Mouse (Mus musculus) CH12.LX (cell line): Measurements from ENCODE around the gene Gm1043. TPM values are rescaled to one million over a fixed set of nuclear protein-coding genes. Genes with fewer than 3 reads are reported as not detected.

Experiments used
- DNase-seq: peaks from one replicate; pipeline ENCODE4 v3.0.0-alpha.2; 2013; ENCODE audit errors: extremely low read depth
- H3K27ac ChIP-seq: 2 replicates; pipeline ENCODE4 v1.5.1; 2012; ENCODE audit warnings: low read depth, mild to moderate bottlenecking, control low read depth, moderate library complexity; ENCODE audit not compliant: insufficient read depth
- H3K27me3 ChIP-seq: replicated peaks from 2 replicates; pipeline ENCODE3; 2012; ENCODE audit warnings: inconsistent platforms
- H3K36me3 ChIP-seq, 2 experiments: replicated peaks in 1 of 2; 2 replicates each; pipeline versions ENCODE3 to v1.6.1; 2012; ENCODE audit warnings: inconsistent platforms in 1 of 2, low read length in 1 of 2, mild to moderate bottlenecking in 1 of 2, mixed read lengths in 1 of 2, moderate library complexity in 1 of 2; ENCODE audit not compliant: control insufficient read depth in 1 of 2, insufficient read depth in 1 of 2
- H3K4me1 ChIP-seq, 2 experiments: 2 replicates each; pipeline ENCODE4 v1.6.1; 2012; ENCODE audit warnings: inconsistent platforms in 1 of 2, moderate library complexity in 1 of 2; ENCODE audit not compliant: insufficient read depth in 2 of 2, control insufficient read depth in 1 of 2
- H3K4me2 ChIP-seq: 2 replicates; pipeline ENCODE4 v1.6.1; 2012; ENCODE audit warnings: low read depth, mild to moderate bottlenecking, control low read depth; ENCODE audit not compliant: poor library complexity, insufficient read depth, severe bottlenecking
- H3K4me3 ChIP-seq, 3 experiments: fragments of 150-350 bp in 1 of 3; sonication (generic) in 1 of 3; replicated peaks in 1 of 3; 2 replicates each; pipeline versions ENCODE3 to v1.5.1; 2011 to 2012; ENCODE audit warnings: low read depth in 2 of 3, low read length in 2 of 3, mild to moderate bottlenecking in 2 of 3, moderate library complexity in 2 of 3, control low read depth in 1 of 3, improper control_type of control experiment in 1 of 3, inconsistent platforms in 1 of 3, mixed read lengths in 1 of 3; ENCODE audit not compliant: poor library complexity in 1 of 3
- H3K79me2 ChIP-seq: replicated peaks from 2 replicates; pipeline ENCODE4 v1.6.1; 2012; ENCODE audit warnings: mild to moderate bottlenecking, moderate library complexity; ENCODE audit not compliant: control insufficient read depth, poor library complexity, insufficient read depth, severe bottlenecking; ENCODE audit errors: extremely low read depth
- H3K9ac ChIP-seq: 2 replicates; pipeline ENCODE4 v1.6.1; 2012; ENCODE audit warnings: low read depth, mild to moderate bottlenecking, control low read depth, moderate library complexity; ENCODE audit not compliant: insufficient read depth
- H3K9me3 ChIP-seq: replicated peaks from 2 replicates; pipeline ENCODE3; 2012; ENCODE audit warnings: low read length, inconsistent platforms, mixed read lengths
- BHLHE40 ChIP-seq: IDR thresholded peaks from 2 replicates; pipeline ENCODE4 v1.6.1; 2011; ENCODE audit warnings: mild to moderate bottlenecking, low read depth, low read length, improper control_type of control experiment
- CHD2 ChIP-seq: IDR thresholded peaks from 2 replicates; pipeline ENCODE4 v1.6.1; 2011; ENCODE audit warnings: low read length, improper control_type of control experiment
- CTCF ChIP-seq, 2 experiments: IDR thresholded peaks in 1 of 2; conservative IDR thresholded peaks in 1 of 2; 2 replicates each; pipeline ENCODE4 v1.5.1; 2011 to 2012; ENCODE audit warnings: low read depth in 2 of 2, low read length in 2 of 2, improper control_type of control experiment in 1 of 2, inconsistent platforms in 1 of 2, mild to moderate bottlenecking in 1 of 2, moderate library complexity in 1 of 2
- ELF1 ChIP-seq: IDR thresholded peaks from 2 replicates; pipeline ENCODE4 v1.6.1; 2014; ENCODE audit warnings: low read depth, mild to moderate bottlenecking, inconsistent platforms, low read length, improper control_type of control experiment
- ETS1 ChIP-seq: conservative IDR thresholded peaks from 2 replicates; pipeline ENCODE4 v1.6.1; 2012; ENCODE audit warnings: low read depth, mild to moderate bottlenecking, inconsistent platforms, low read length, improper control_type of control experiment, moderate library complexity
- GABPA ChIP-seq: IDR thresholded peaks from 2 replicates; pipeline ENCODE4 v1.6.1; 2012; ENCODE audit warnings: low read depth, low read length, improper control_type of control experiment, inconsistent platforms; ENCODE audit not compliant: insufficient replicate concordance
- JUN ChIP-seq: IDR thresholded peaks from 2 replicates; pipeline ENCODE4 v1.6.1; 2011; ENCODE audit warnings: low read depth, mild to moderate bottlenecking, low read length, improper control_type of control experiment, moderate library complexity; ENCODE audit not compliant: insufficient read depth
- JUND ChIP-seq: conservative IDR thresholded peaks from 2 replicates; pipeline ENCODE4 v1.6.1; 2011; ENCODE audit warnings: low read depth, low read length, improper control_type of control experiment
- KAT2A ChIP-seq: IDR thresholded peaks from 2 replicates; pipeline ENCODE4 v1.6.1; 2012; ENCODE audit warnings: low read length, improper control_type of control experiment, inconsistent platforms; ENCODE audit not compliant: insufficient replicate concordance
- MAFK ChIP-seq: IDR thresholded peaks from 2 replicates; pipeline ENCODE4 v1.6.1; 2011; ENCODE audit warnings: low read length, improper control_type of control experiment; ENCODE audit not compliant: insufficient replicate concordance
- MAZ ChIP-seq: IDR thresholded peaks from 2 replicates; pipeline ENCODE4 v1.6.1; 2012; ENCODE audit warnings: low read depth, mild to moderate bottlenecking, inconsistent platforms, low read length, improper control_type of control experiment, moderate library complexity
- MYC ChIP-seq: IDR thresholded peaks from 2 replicates; pipeline ENCODE4 v1.6.1; 2011; ENCODE audit warnings: low read depth, mild to moderate bottlenecking, improper control_type of control experiment, low read length
- NELFE ChIP-seq: IDR thresholded peaks from 2 replicates; pipeline ENCODE4 v1.6.1; 2011; ENCODE audit warnings: low read depth, low read length, improper control_type of control experiment
- NRF1 ChIP-seq: IDR thresholded peaks from 2 replicates; pipeline ENCODE4 v1.6.1; 2014; ENCODE audit warnings: low read depth, mild to moderate bottlenecking, inconsistent platforms, low read length, improper control_type of control experiment, moderate library complexity
- PAX5 ChIP-seq: IDR thresholded peaks from 2 replicates; pipeline ENCODE4 v1.6.1; 2012; ENCODE audit warnings: low read length, inconsistent platforms, mixed read lengths
- POLR2A ChIP-seq: IDR thresholded peaks from 2 replicates; pipeline ENCODE4 v1.6.1; 2011; ENCODE audit warnings: low read depth, mild to moderate bottlenecking, improper control_type of control experiment, low read length
- RAD21 ChIP-seq: IDR thresholded peaks from 2 replicates; pipeline ENCODE4 v1.6.1; 2011; ENCODE audit warnings: low read depth, mild to moderate bottlenecking, low read length, improper control_type of control experiment, moderate library complexity
- SIN3A ChIP-seq: IDR thresholded peaks from 2 replicates; pipeline ENCODE4 v1.6.1; 2012; ENCODE audit warnings: low read length, improper control_type of control experiment, inconsistent platforms
- SMC3 ChIP-seq: IDR thresholded peaks from 2 replicates; pipeline ENCODE4 v1.6.1; 2011; ENCODE audit warnings: low read depth, low read length, improper control_type of control experiment
- TBP ChIP-seq: conservative IDR thresholded peaks from 2 replicates; pipeline ENCODE4 v1.6.1; 2011; ENCODE audit warnings: low read depth, low read length, improper control_type of control experiment
- TCF12 ChIP-seq: IDR thresholded peaks from 2 replicates; pipeline ENCODE4 v1.6.1; 2014; ENCODE audit warnings: low read depth, mild to moderate bottlenecking, inconsistent platforms, low read length, improper control_type of control experiment
- UBTF ChIP-seq: IDR thresholded peaks from 2 replicates; pipeline ENCODE4 v1.6.1; 2012; ENCODE audit warnings: low read depth, mild to moderate bottlenecking, inconsistent platforms, low read length, improper control_type of control experiment, moderate library complexity
- dilution Hi-C: fragments of 300-500 bp; cut with MboI; formaldehyde crosslinking; loops from 2 replicates; pipeline ENCODE4 v1.14.3; 2020; ENCODE audit warnings: low sequenced_read_pairs; ENCODE audit not compliant: extremely low pct_unique_long_range_greater_than_20kb, extremely low pct_ligation_motif_present
- in situ Hi-C: fragments of 300-500 bp; cut with MboI; formaldehyde crosslinking; loops from 3 replicates; pipeline ENCODE4 v1.14.3; 2019; ENCODE audit warnings: low sequenced_read_pairs, low pct_ligation_motif_present, low pct_unique_long_range_greater_than_20kb, mixed read lengths
- polyA plus RNA-seq: library from polyadenylated mRNA; unstranded; fragments of >175 nt; gene quantifications from 2 replicates; pipeline ENCODE4 v1.2.1, GENCODE M21; 2012; ENCODE audit warnings: low read depth; ENCODE audit not compliant: insufficient read length
- total RNA-seq, 2 experiments: library from RNA; depleted of rRNA; stranded (reverse); fragments of 300-350 nt in 1 of 2; fragments of >200 nt in 1 of 2; gene quantifications; 2 replicates each; pipeline ENCODE4 v1.2.3; 2012 to 2014

The Gm1043 gene
- total and polyA plus RNA-seq, 3 experiments: not detected

- peak; percentile 48 for DNase-seq
- in situ Hi-C loops: loop anchor here (10.0 kb wide), 1 partner anchor 167 kb away; no protein-coding TSS in a partner anchor
These were observed 33.1 kb downstream of the Gm1043 start for GRCm38 (mm10) chr5:37118242-37118641.

GRCm38 (mm10) chr5:37121186-37121680 lies 36.1 kb downstream of the Gm1043 start:
- in situ Hi-C loops: no loop called here
- Histone ChIP-seq H3K9ac (no peak overlapping the region), H3K4me1 (peaks cover 3 to 38% of the 10 kb centered on the region in 2 experiments; a peak in 2 of 4 replicates)
- TF ChIP-seq NELFE (no peak), GABPA (no peak), PAX5 (no peak), CTCF (conservative IDR thresholded peaks at IDR 0.05 in 1 of 2, IDR thresholded peaks at IDR 0.05 in 1 of 2; ENCODE audit: low read depth in 2 of 2, low read length in 2 of 2) (no peak), ELF1 (no peak), MYC (no peak), JUND (no peak), JUN (no peak), NRF1 (no peak), UBTF (no peak), CHD2 (no peak), KAT2A (no peak), POLR2A (no peak), MAZ (no peak), ETS1 (no peak), SMC3 (no peak), TCF12 (no peak), MAFK (no peak)
- TF ChIP-seq, all 38 proteins: peak for 0
- H3K9me3 ChIP-seq: no peaks in the 10 kb centered on the region
- dilution Hi-C loops: no loop called here
- no peaks in the 10 kb centered on the region for H3K79me2 ChIP-seq
- no peak overlapping the region for H3K4me3 ChIP-seq
- H3K27ac ChIP-seq: no peak overlapping the region
- H3K4me2 ChIP-seq: no peak overlapping the region
- no peaks in the 10 kb centered on the region for H3K36me3 ChIP-seq
- H3K27me3 ChIP-seq: peaks cover 47% of the 10 kb centered on the region
- peak; percentile 22 for DNase-seq

More at GRCm38 (mm10) chr5:37118242-37118641, 33.1 kb downstream of the Gm1043 start:
- Histone ChIP-seq H3K27ac (no peak overlapping the region), H3K4me2 (no peak overlapping the region), H3K9me3 (no peaks in the 10 kb centered on the region), H3K4me3 (no peak overlapping the region), H3K79me2 (no peaks in the 10 kb centered on the region), H3K27me3 (peaks cover 35% of the 10 kb centered on the region), H3K36me3 (no peaks in the 10 kb centered on the region), H3K9ac (no peak overlapping the region), H3K4me1 (peaks cover 3 to 33% of the 10 kb centered on the region in 2 experiments; a peak in 2 of 4 replicates)
- dilution Hi-C loops: no loop called here
- no peak for TF ChIP-seq TBP
- TF ChIP-seq RAD21: peak; percentile 39
- TF ChIP-seq CTCF (conservative IDR thresholded peaks at IDR 0.05 in 1 of 2, IDR thresholded peaks at IDR 0.05 in 1 of 2; ENCODE audit: low read depth in 2 of 2, low read length in 2 of 2): peak; percentile 78 to 87
- TF ChIP-seq SMC3: peak; percentile 78
- no peak for TF ChIP-seq SIN3A
- TF ChIP-seq BHLHE40: peak; percentile 62
